33 mouse cellular contexts compared by ENCODE assay signal in genomic region chr11:106410011-106410410, GRCm38 (mm10). TPM values are rescaled to one million over a fixed set of nuclear protein-coding genes. Genes with fewer than 3 reads are reported as not detected.
A peak's percentile ranks its signal among the peaks of the same experiment; 100 is the strongest.
DNase-seq lines count a peak whose midpoint lies in the region; ATAC-seq and TF ChIP-seq lines count a peak whose summit lies in the region.
"Had no signal": no experiment of that assay in that cellular context is flagged by ENCODE, and none has a peak within 500 bp of the region (broad histone marks: within the 10 kb centered on the region; RNA-seq: fewer than 3 reads in every experiment).

No protein-coding gene starts in this region.

- peak overlapping the region; percentile 50 for H3K9ac ChIP-seq in liver, adult 2 months (ENCODE audit: low read depth, low read length)
- H3K9ac ChIP-seq in liver, embryonic 11.5 days (ENCODE audit: low read depth, low read length): no peak overlapping the region
- H3K9ac ChIP-seq in ES-E14 (ENCODE audit: insufficient read depth, low read depth, low read length, poor library complexity, severe bottlenecking): peak overlapping the region; percentile 0; the same call in 1 of the 2 replicates
- H3K9ac ChIP-seq: forebrain, postnatal 0 days; heart, embryonic 13.5 days; hindbrain, embryonic 14.5 days; liver, embryonic 14.5 days; lung, embryonic 15.5 days; neural tube, embryonic 13.5 days had no signal

- H3K4me3 ChIP-seq in liver, adult 2 months (ENCODE audit: insufficient read depth, low read depth, low read length): no peak overlapping the region
- H3K4me3 ChIP-seq in liver, embryonic 11.5 days (ENCODE audit: low read depth, low read length): no peak overlapping the region
- no peak overlapping the region for H3K4me3 ChIP-seq in ES-E14 (ENCODE audit: insufficient read depth in 1 of 2, low read depth in 1 of 2, low read length in 2 of 2, poor library complexity in 1 of 2, severe bottlenecking in 1 of 2)
- H3K4me3 ChIP-seq: forebrain, embryonic 10.5 days; heart, embryonic 13.5 days; lung, embryonic 15.5 days; myocyte; neural tube, embryonic 13.5 days had no signal

- H3K9me3 ChIP-seq in liver, embryonic 11.5 days (ENCODE audit: control insufficient read depth, low read length): no peaks in the 10 kb centered on the region
- no peaks in the 10 kb centered on the region for H3K9me3 ChIP-seq in ES-E14 (ENCODE audit: control insufficient read depth, insufficient read depth, low read depth, low read length)
- H3K9me3 ChIP-seq: forebrain, embryonic 10.5 days; heart, embryonic 13.5 days; lung, embryonic 15.5 days; neural tube, embryonic 13.5 days had no signal

- peaks cover 34% of the 10 kb centered on the region for H3K4me1 ChIP-seq in liver, adult 2 months (ENCODE audit: control insufficient read depth, insufficient read depth, low read length)
- no peaks in the 10 kb centered on the region for H3K4me1 ChIP-seq in liver, embryonic 11.5 days (replicated peaks; ENCODE audit: control insufficient read depth, insufficient read depth, low read length)
- H3K4me1 ChIP-seq in ES-E14 (ENCODE audit: control insufficient read depth in 2 of 2, insufficient read depth in 2 of 2, low read length in 2 of 2, poor library complexity in 1 of 2): no peaks in the 10 kb centered on the region; a peak in 1 of 4 replicates
- H3K4me1 ChIP-seq: lung, embryonic 15.5 days; neural tube, embryonic 13.5 days had no signal

- H3K27me3 ChIP-seq in liver, adult 2 months (ENCODE audit: control insufficient read depth, insufficient read depth, low read length): no peaks in the 10 kb centered on the region
- no peaks in the 10 kb centered on the region for H3K27me3 ChIP-seq in liver, embryonic 11.5 days (replicated peaks; ENCODE audit: control insufficient read depth, insufficient read depth, low read length)
- H3K27me3 ChIP-seq: heart, embryonic 13.5 days; lung, embryonic 15.5 days; neural tube, embryonic 13.5 days had no signal

- peaks cover 63% of the 10 kb centered on the region for H3K36me3 ChIP-seq in liver, adult 2 months (ENCODE audit: control insufficient read depth, insufficient read depth, low read length)
- peaks cover 10% of the 10 kb centered on the region for H3K36me3 ChIP-seq in liver, embryonic 11.5 days (ENCODE audit: control insufficient read depth, insufficient read depth, low read length)
- peaks cover 6% of the 10 kb centered on the region; the same call in 1 of the 2 replicates for H3K36me3 ChIP-seq in ES-E14 (ENCODE audit: control insufficient read depth, insufficient read depth, low read length, poor library complexity, severe bottlenecking)

- in situ Hi-C loops in ES-E14 (cut with MboI; ENCODE audit: low sequenced_read_pairs in 2 of 2, unreplicated experiment in 2 of 2): loop anchor here (10.0 kb wide), 3 partner anchors 225 to 365 kb away; partner anchors contain the start of gene Polg2 (in 1 of the 2)

- no peak overlapping the region for H3K4me2 ChIP-seq in liver, embryonic 11.5 days
- H3K4me2 ChIP-seq: heart, embryonic 13.5 days; hindbrain, embryonic 14.5 days; lung, embryonic 15.5 days; neural tube, embryonic 13.5 days had no signal

- H3K79me2 ChIP-seq in liver, adult 2 months (ENCODE audit: control insufficient read depth, insufficient read depth, low read length): no peaks in the 10 kb centered on the region

- TF ChIP-seq CTCF in liver, adult 2 months (IDR thresholded peaks at IDR 0.05; ENCODE audit: low read depth, low read length): no peak

- DNase-seq in liver, adult 2 months (ENCODE audit: extremely low read depth, low read depth, low spot score): no peak
- no peak for DNase-seq in liver, embryonic 11.5 days (ENCODE audit: low spot score)
- no peak for DNase-seq in ES-E14 (ENCODE audit: low read depth, low spot score)
- DNase-seq in adrenal gland, postnatal 10 days: peak; percentile 54
- peak; percentile 46 for DNase-seq in fibroblast of lung, adult 2 months (ENCODE audit: low read depth)
- no peak for DNase-seq in right cerebral cortex, postnatal 14 days
- no peak for DNase-seq in right cerebral cortex, postnatal 4 days
- DNase-seq in Muller cell, postnatal 12 days (ENCODE audit: inconsistent ontology term): no peak
- DNase-seq: cerebellum, adult 11 months; cerebellum, adult 9-11 months; forebrain, postnatal 0 days; gastrocnemius, postnatal 14 days; heart, adult 11 months; heart, postnatal 14 days; kidney, adult 18-20 months; lung, postnatal 36 days; thymus, adult 2 months; thymus, postnatal 4 days had no signal

- TF ChIP-seq POLR2A in liver, adult 2 months (IDR thresholded peaks at IDR 0.05; ENCODE audit: extremely low read depth, insufficient read depth, low read length): no peak

- 52% methylated on average over 4 of the region's 4 CpGs for WGBS in liver, adult 2 months
- WGBS in liver, embryonic 11.5 days: 78% methylated on average over 4 of the region's 4 CpGs

- ATAC-seq in liver, embryonic 11.5 days (replicated peaks; ENCODE audit: low FRiP score): no peak
- ATAC-seq: forebrain, postnatal 0 days; inflammation-experienced regulatory T-cells, adult 6 months; midbrain, embryonic 16.5 days had no signal

- peak overlapping the region; percentile 85 for H3K27ac ChIP-seq in liver, adult 2 months (replicated peaks; ENCODE audit: insufficient read depth, low read depth, low read length)
- no peak overlapping the region for H3K27ac ChIP-seq in liver, embryonic 11.5 days (ENCODE audit: low read depth, low read length)
- H3K27ac ChIP-seq in ES-E14 (ENCODE audit: insufficient read depth, low read depth, low read length, poor library complexity, severe bottlenecking): no peak overlapping the region
- H3K27ac ChIP-seq: forebrain, embryonic 10.5 days; heart, embryonic 13.5 days; hindbrain, embryonic 14.5 days; liver, embryonic 14.5 days; lung, embryonic 15.5 days; neural tube, embryonic 13.5 days had no signal

TF ChIP-seq in ES-E14, 5 proteins besides CTCF, POLR2A, EP300 and RAD21:
- no peak for TF ChIP-seq ZNF384 (IDR thresholded peaks at IDR 0.05; ENCODE audit: low read depth, low read length)
- TF ChIP-seq ZC3H11A (IDR thresholded peaks at IDR 0.05; ENCODE audit: borderline replicate concordance, low read depth, low read length): no peak
- TF ChIP-seq HCFC1 (IDR thresholded peaks at IDR 0.05; ENCODE audit: borderline replicate concordance, insufficient read depth, low read length): no peak
- no peak for TF ChIP-seq MAFK (IDR thresholded peaks at IDR 0.05; ENCODE audit: insufficient read depth, low read depth, low read length)
- TF ChIP-seq CHD2 (IDR thresholded peaks at IDR 0.05; ENCODE audit: low read depth, low read length): no peak

RNA-seq across cellular contexts. Expression of gene Icam2, which starts 22.1 kb away (rescaled TPM):
- total RNA-seq in liver, adult 2 months (2014; rRNA removed): 5.3 and 6.7 TPM in 2 replicates
- 5.0 and 5.4 TPM in 2 replicates for polyA plus RNA-seq in liver, adult 2 months (2012; rRNA removed)
- polyA plus RNA-seq in liver, embryonic 11.5 days (2014; fragmentation: Nextera tagmentation; extraction: Ambion mirVana): 36.2 and 41.6 TPM in 2 replicates
- 0.37 and 0.89 TPM in 2 replicates for total RNA-seq in ES-E14 (2012; rRNA removed)
- total RNA-seq in adrenal gland, postnatal 10 days (2021): 10 to 100 TPM; 28.0 to 31.9 TPM
- polyA plus RNA-seq: myocyte had no signal

RNA-seq across cellular contexts. Expression of gene Prr29, which starts 44.7 kb away (rescaled TPM):
- not detected in 2 replicates for total RNA-seq in liver, adult 2 months (2014; rRNA removed)
- 0.17 TPM in 1 of 2 replicates, not detected in the other for polyA plus RNA-seq in liver, adult 2 months (2012; rRNA removed)
- not detected in 2 replicates for polyA plus RNA-seq in liver, embryonic 11.5 days (2014; fragmentation: Nextera tagmentation; extraction: Ambion mirVana)
- total RNA-seq in ES-E14 (2012; rRNA removed): not detected in 2 replicates
- total RNA-seq in adrenal gland, postnatal 10 days (2021): 1 to 10 TPM in 1 of 2 experiments, not detected in 1; 1.2 TPM
- total RNA-seq: common myeloid progenitor, adult 5-6 weeks; forebrain, postnatal 0 days; layer of hippocampus, postnatal 25 days; megakaryocyte-erythroid progenitor cell, adult 5-6 weeks; MEL had no signal
- polyA plus RNA-seq: forebrain, embryonic 10.5 days; hindbrain, embryonic 14.5 days; limb, embryonic 11.5 days; liver, embryonic 14.5 days; midbrain, embryonic 16.5 days; neural tube, embryonic 13.5 days had no signal

RNA-seq across cellular contexts. Expression of gene Scn4a, which starts 56.9 kb away (rescaled TPM):
- total RNA-seq in liver, adult 2 months (2014; rRNA removed): 0.09 and 0.13 TPM in 2 replicates
- polyA plus RNA-seq in liver, adult 2 months (2012; rRNA removed): 0.02 TPM in 2 replicates
- polyA plus RNA-seq in liver, embryonic 11.5 days (2014; fragmentation: Nextera tagmentation; extraction: Ambion mirVana): not detected in 2 replicates
- total RNA-seq in ES-E14 (2012; rRNA removed): 0.13 and 0.16 TPM in 2 replicates
- total RNA-seq in adrenal gland, postnatal 10 days (2021): 10 to 100 TPM in 1 of 2 experiments, 1 to 10 TPM in 1; 2.0 to 13.3 TPM
- total RNA-seq: forebrain, postnatal 0 days had no signal
- polyA plus RNA-seq: forebrain, embryonic 10.5 days; hindbrain, embryonic 14.5 days; midbrain, embryonic 16.5 days; neural tube, embryonic 13.5 days; stomach, embryonic 14.5 days had no signal

Comparison
In these comparisons a context has a peak if more than half of its experiments do, and no peak if none do; other contexts are left out.
1. DNase-seq: peak in adrenal gland, postnatal 10 days (single experiment) and fibroblast of lung, adult 2 months (single experiment); none in liver, adult 2 months (single experiment), liver, embryonic 11.5 days (single experiment), ES-E14 (single experiment), right cerebral cortex, postnatal 14 days (single experiment), right cerebral cortex, postnatal 4 days (single experiment) and Muller cell, postnatal 12 days (single experiment).